Mouse (Mus musculus): ENCODE results near the gene Fcgrt. TPM values are rescaled to one million over a fixed set of nuclear protein-coding genes. Genes with fewer than 3 reads are reported as not detected.

Gene Fcgrt
- total and polyA plus RNA-seq, 3 experiments, result 0.27 to 1.7 TPM; not detected in 1

DNA sequence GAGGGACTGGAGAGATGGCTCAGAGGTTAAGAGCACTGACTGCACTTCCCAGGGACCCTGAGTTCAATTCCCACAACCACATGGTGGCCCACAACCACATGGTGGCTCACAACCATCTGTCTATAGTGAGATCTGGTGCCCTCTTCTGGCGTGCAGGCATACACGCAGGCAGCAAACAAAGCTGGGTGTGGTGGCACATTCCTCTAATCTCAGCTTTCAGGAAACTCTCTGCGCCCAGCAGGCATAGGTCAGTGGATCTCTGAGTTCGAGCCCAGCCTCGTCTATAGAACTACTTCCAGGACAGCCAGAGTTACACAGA is 35.7 kb downstream of the Fcgrt start (continued):
- no peak for TF ChIP-seq JUND (IDR thresholded peaks at IDR 0.05; ENCODE audit: low read depth, low read length)
- TF ChIP-seq USF2 (IDR thresholded peaks at IDR 0.05; ENCODE audit: borderline replicate concordance in 1 of 2, insufficient read depth in 1 of 2, low read depth in 1 of 2, low read length in 2 of 2), result peak in 1 of 2 experiments; percentile 45; a peak in 1 of 4 replicates
- TF ChIP-seq SIN3A (IDR thresholded peaks at IDR 0.05; ENCODE audit: low read length), result peak; percentile 98
- TF ChIP-seq ELF1 (IDR thresholded peaks at IDR 0.05; ENCODE audit: low read depth, low read length), result no peak
- no peak for TF ChIP-seq CHD1 (IDR thresholded peaks at IDR 0.05; ENCODE audit: low read depth, low read length)
- TF ChIP-seq ZKSCAN1 (IDR thresholded peaks at IDR 0.05; ENCODE audit: low read depth, low read length), result no peak
- no peak for TF ChIP-seq KAT2A (conservative IDR thresholded peaks at IDR 0.05; ENCODE audit: low read depth, low read length)
- peak; percentile 87 for TF ChIP-seq USF1 (IDR thresholded peaks at IDR 0.05; ENCODE audit: low read depth, low read length)
- TF ChIP-seq GABPA (IDR thresholded peaks at IDR 0.05; ENCODE audit: low read depth, low read length), result no peak
- TF ChIP-seq CTCF (IDR thresholded peaks at IDR 0.05 in 2 of 3, conservative IDR thresholded peaks at IDR 0.05 in 1 of 3; ENCODE audit: control insufficient read depth in 1 of 3, insufficient read depth in 1 of 3, low read depth in 2 of 3, low read length in 3 of 3, poor library complexity in 1 of 3, severe bottlenecking in 1 of 3), result peak; percentile 76 to 86 (median 85)
- TF ChIP-seq ZNF384 (IDR thresholded peaks at IDR 0.05; ENCODE audit: low read depth, low read length), result peak; percentile 35; the same call in 1 of the 2 replicates
- no peak for TF ChIP-seq TAL1 (IDR thresholded peaks at IDR 0.05; ENCODE audit: low read length)

DNA sequence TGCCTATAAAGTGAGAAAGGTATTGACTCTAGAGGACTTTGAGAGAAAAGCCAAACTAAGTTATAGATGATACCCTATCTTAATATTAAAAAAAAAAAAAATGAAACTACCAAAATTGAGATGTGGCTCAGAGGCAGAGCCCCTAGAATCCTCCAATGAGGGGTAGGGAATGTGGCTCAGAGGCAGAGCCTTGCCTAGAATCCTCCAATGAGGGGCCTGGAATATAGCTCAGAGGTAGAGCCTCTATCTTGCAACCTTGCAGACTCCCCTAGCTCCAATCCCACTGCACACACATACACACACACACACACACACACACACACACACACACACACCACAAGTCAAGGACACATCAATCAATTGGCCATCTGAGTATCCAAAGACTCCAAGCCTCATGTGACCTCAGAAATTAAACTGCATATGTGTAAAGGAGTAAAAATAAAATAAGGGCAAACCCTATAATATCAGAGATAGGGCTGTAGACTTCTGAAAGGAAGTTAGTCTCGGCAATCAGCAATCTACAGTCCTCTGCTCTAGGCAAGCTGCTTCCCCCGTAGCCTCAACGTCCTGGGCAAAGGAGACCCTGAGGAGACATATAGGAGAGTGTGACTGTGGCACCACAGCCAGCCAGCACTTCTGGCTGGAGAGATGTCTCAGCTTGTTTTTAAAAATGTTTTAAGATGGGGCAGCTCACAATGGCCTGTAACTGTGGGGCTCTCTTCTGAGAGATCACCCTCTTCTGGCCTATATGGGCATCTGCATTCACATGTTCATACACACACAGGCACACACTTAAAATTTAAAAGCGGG is 36.3 kb downstream of the Fcgrt start:
- DNase-seq (ENCODE audit: low read depth, low spot score), result peak; percentile 88
- peaks cover 0 to 16% of the 10 kb centered on the region in 2 experiments; a peak in 2 of 4 replicates for H3K36me3 ChIP-seq (ENCODE audit: control insufficient read depth in 1 of 2, insufficient read depth in 2 of 2, low read length in 2 of 2)
- H3K9ac ChIP-seq (ENCODE audit: control insufficient read depth, low read depth, low read length, poor library complexity, severe bottlenecking), result peak overlapping the region; percentile 57
- peaks cover 54% of the 10 kb centered on the region for H3K79me2 ChIP-seq (ENCODE audit: control insufficient read depth, insufficient read depth, low read length, poor library complexity)
- peak overlapping the region; percentile 69 for H3K27ac ChIP-seq (ENCODE audit: control insufficient read depth, low read depth, low read length)
- no peak for TF ChIP-seq SIN3A (IDR thresholded peaks at IDR 0.05; ENCODE audit: low read length)
- TF ChIP-seq TBP (IDR thresholded peaks at IDR 0.05; ENCODE audit: low read depth, low read length), result peak; percentile 46; the same call in 1 of the 2 replicates
- peak in 1 of 2 experiments; percentile 51; a peak in 2 of 4 replicates for TF ChIP-seq POLR2A (IDR thresholded peaks at IDR 0.05; ENCODE audit: control insufficient read depth in 1 of 2, insufficient read depth in 1 of 2, low read depth in 1 of 2, low read length in 2 of 2, poor library complexity in 1 of 2)
- 0 out of 2 replicates have a peak, but pooled peaks have one; percentile 32 for TF ChIP-seq NELFE (IDR thresholded peaks at IDR 0.05; ENCODE audit: low read depth, low read length)
- peak; percentile 40; the same call in 1 of the 2 replicates for TF ChIP-seq USF1 (IDR thresholded peaks at IDR 0.05; ENCODE audit: low read depth, low read length)
- TF ChIP-seq GATA1 (IDR thresholded peaks at IDR 0.05; ENCODE audit: low read depth, low read length), result peak; percentile 39
- TF ChIP-seq TAL1 (IDR thresholded peaks at IDR 0.05; ENCODE audit: low read length), result peak; percentile 58
- TF ChIP-seq ZNF384 (IDR thresholded peaks at IDR 0.05; ENCODE audit: low read depth, low read length), result peak; percentile 82
- TF ChIP-seq EP300 (IDR thresholded peaks at IDR 0.05; ENCODE audit: low read depth in 1 of 2, low read length in 2 of 2), result 0 out of 4 replicates have a peak, but pooled peaks have one; percentile 13 to 19
- no peak for TF ChIP-seq MYB (IDR thresholded peaks at IDR 0.05; ENCODE audit: low read depth, low read length)
- TF ChIP-seq POLR2AphosphoS5 (IDR thresholded peaks at IDR 0.05; ENCODE audit: borderline replicate concordance, low read depth, low read length), result no peak
- H3K9me3 ChIP-seq (replicated peaks; ENCODE audit: insufficient read depth, low read length), result no peaks in the 10 kb centered on the region
- peaks cover 0 to 16% of the 10 kb centered on the region in 2 experiments; a peak in 3 of 4 replicates for H3K4me1 ChIP-seq (ENCODE audit: control insufficient read depth in 1 of 2, insufficient read depth in 2 of 2, low read length in 2 of 2)
- peak overlapping the region; percentile 8 to 23 for H3K4me3 ChIP-seq (ENCODE audit: control insufficient read depth in 1 of 2, insufficient read depth in 1 of 2, low read depth in 2 of 2, low read length in 2 of 2)
- H3K27me3 ChIP-seq (ENCODE audit: control insufficient read depth in 1 of 2, insufficient read depth in 2 of 2, low read length in 2 of 2), result no peaks in the 10 kb centered on the region
